ENCODE assay signal across 17 mouse cellular contexts in genomic region chr9:118701791-118702190, GRCm38 (mm10).
DNase-seq lines count a peak whose midpoint lies in the region; ATAC-seq and TF ChIP-seq lines count a peak whose summit lies in the region.
"Had no signal": no experiment of that assay in that cellular context is flagged by ENCODE, and none has a peak within 500 bp of the region (broad histone marks: within the 10 kb centered on the region; RNA-seq: fewer than 3 reads in every experiment).

No protein-coding gene starts in this region.

- no peak overlapping the region for H3K9ac ChIP-seq in heart, embryonic 12.5 days
- no peak overlapping the region for H3K9ac ChIP-seq in liver, embryonic 11.5 days (ENCODE audit: low read depth, low read length)
- no peak overlapping the region for H3K9ac ChIP-seq in liver, postnatal 0 days (replicated peaks)
- no peak overlapping the region for H3K9ac ChIP-seq in limb, embryonic 13.5 days
- no peak overlapping the region for H3K9ac ChIP-seq in stomach, embryonic 15.5 days
- H3K9ac ChIP-seq: embryonic facial prominence, embryonic 15.5 days; heart, embryonic 15.5 days; hindbrain, embryonic 14.5 days; midbrain, embryonic 15.5 days had no signal

- no peaks in the 10 kb centered on the region for H3K9me3 ChIP-seq in heart, embryonic 12.5 days (replicated peaks)
- no peaks in the 10 kb centered on the region for H3K9me3 ChIP-seq in liver, embryonic 11.5 days (ENCODE audit: control insufficient read depth, low read length)
- H3K9me3 ChIP-seq in liver, postnatal 0 days (ENCODE audit: low read length), result no peaks in the 10 kb centered on the region
- no peaks in the 10 kb centered on the region for H3K9me3 ChIP-seq in limb, embryonic 13.5 days
- no peaks in the 10 kb centered on the region for H3K9me3 ChIP-seq in stomach, embryonic 15.5 days
- H3K9me3 ChIP-seq: embryonic facial prominence, embryonic 15.5 days; heart, embryonic 15.5 days; midbrain, embryonic 15.5 days had no signal

- no peak for TF ChIP-seq CTCF in liver, postnatal 0 days (IDR thresholded peaks at IDR 0.05; ENCODE audit: low read depth)
- no peak for TF ChIP-seq CTCF in thymus, adult 2 months (IDR thresholded peaks at IDR 0.05; ENCODE audit: borderline replicate concordance, control insufficient read depth, extremely low read depth, insufficient read depth, low read length, poor library complexity)

- TF ChIP-seq POLR2A in thymus, adult 2 months (IDR thresholded peaks at IDR 0.05; ENCODE audit: control insufficient read depth, extremely low read depth, insufficient read depth, low read length, poor library complexity), result no peak

- no peak overlapping the region for H3K4me3 ChIP-seq in heart, embryonic 12.5 days
- no peak overlapping the region for H3K4me3 ChIP-seq in liver, embryonic 11.5 days (ENCODE audit: low read depth, low read length)
- no peak overlapping the region for H3K4me3 ChIP-seq in liver, postnatal 0 days (ENCODE audit: low read depth, low read length)
- no peak overlapping the region for H3K4me3 ChIP-seq in limb, embryonic 13.5 days
- H3K4me3 ChIP-seq in stomach, embryonic 15.5 days (replicated peaks), result no peak overlapping the region
- H3K4me3 ChIP-seq in thymus, adult 2 months (ENCODE audit: control insufficient read depth, insufficient read depth, low read length), result no peak overlapping the region
- H3K4me3 ChIP-seq: embryonic facial prominence, embryonic 15.5 days; heart, embryonic 15.5 days; midbrain, embryonic 15.5 days had no signal

- H3K4me2 ChIP-seq in heart, embryonic 12.5 days, result no peak overlapping the region
- H3K4me2 ChIP-seq in liver, embryonic 11.5 days, result no peak overlapping the region
- H3K4me2 ChIP-seq in liver, postnatal 0 days (ENCODE audit: low read depth, low read length), result no peak overlapping the region
- no peak overlapping the region for H3K4me2 ChIP-seq in limb, embryonic 13.5 days (replicated peaks)
- no peak overlapping the region for H3K4me2 ChIP-seq in stomach, embryonic 15.5 days
- H3K4me2 ChIP-seq: embryonic facial prominence, embryonic 15.5 days; hindbrain, embryonic 14.5 days; midbrain, embryonic 15.5 days had no signal

- no peak for DNase-seq in heart, postnatal 36 days
- no peak for DNase-seq in liver, embryonic 11.5 days (ENCODE audit: low spot score)
- DNase-seq in liver, postnatal 0 days, result no peak
- no peak for DNase-seq in thymus, adult 2 months
- DNase-seq: adrenal gland, adult 8-10 months; cerebellum, postnatal 10 days; gastrocnemius, postnatal 36 days; kidney, adult 2 months; layer of hippocampus, postnatal 36 days; thymus, postnatal 4 days had no signal

- 65% methylated on average over 2 of the region's 2 CpGs for WGBS in heart, embryonic 12.5 days
- 68% methylated on average over 2 of the region's 2 CpGs for WGBS in liver, embryonic 11.5 days
- WGBS in liver, postnatal 0 days (ENCODE audit: insufficient replicate concordance), result 78% methylated on average over 2 of the region's 2 CpGs
- WGBS in limb, embryonic 13.5 days, result 80% methylated on average over 2 of the region's 2 CpGs
- WGBS in stomach, embryonic 15.5 days, result 64% methylated on average over 2 of the region's 2 CpGs
- WGBS in thymus, adult 2 months, result 93% methylated on average over 2 of the region's 2 CpGs

- H3K36me3 ChIP-seq in heart, embryonic 12.5 days, result peaks cover 11% of the 10 kb centered on the region; the same call in 1 of the 2 replicates
- H3K36me3 ChIP-seq in liver, embryonic 11.5 days (ENCODE audit: control insufficient read depth, insufficient read depth, low read length), result no peaks in the 10 kb centered on the region
- H3K36me3 ChIP-seq in liver, postnatal 0 days (replicated peaks; ENCODE audit: insufficient read depth, low read length), result no peaks in the 10 kb centered on the region
- peaks cover 14% of the 10 kb centered on the region; the same call in 1 of the 2 replicates for H3K36me3 ChIP-seq in limb, embryonic 13.5 days
- no peaks in the 10 kb centered on the region for H3K36me3 ChIP-seq in stomach, embryonic 15.5 days
- no peaks in the 10 kb centered on the region for H3K36me3 ChIP-seq in thymus, adult 2 months (ENCODE audit: control insufficient read depth, insufficient read depth, low read length)
- H3K36me3 ChIP-seq: heart, embryonic 15.5 days; midbrain, embryonic 15.5 days had no signal

- no peak for TF ChIP-seq EP300 in liver, postnatal 0 days (IDR thresholded peaks at IDR 0.05; ENCODE audit: low read depth)

- no peak for ATAC-seq in heart, embryonic 12.5 days (ENCODE audit: insufficient number of reproducible peaks, low FRiP score)
- no peak for ATAC-seq in liver, embryonic 11.5 days (replicated peaks; ENCODE audit: low FRiP score)
- no peak for ATAC-seq in liver, postnatal 0 days
- no peak for ATAC-seq in limb, embryonic 13.5 days (ENCODE audit: low FRiP score, low read depth)
- ATAC-seq in stomach, embryonic 15.5 days (ENCODE audit: insufficient read depth, low FRiP score, low read depth), result no peak
- ATAC-seq: midbrain, embryonic 15.5 days had no signal

- intact Hi-C loops in heart, postnatal 36 days (cut with DNase I), result no loop called here

- H3K27me3 ChIP-seq in heart, embryonic 12.5 days (replicated peaks), result no peaks in the 10 kb centered on the region
- no peaks in the 10 kb centered on the region for H3K27me3 ChIP-seq in liver, embryonic 11.5 days (replicated peaks; ENCODE audit: control insufficient read depth, insufficient read depth, low read length)
- no peaks in the 10 kb centered on the region for H3K27me3 ChIP-seq in liver, postnatal 0 days (ENCODE audit: insufficient read depth, low read length)
- H3K27me3 ChIP-seq in limb, embryonic 13.5 days, result no peaks in the 10 kb centered on the region
- H3K27me3 ChIP-seq in stomach, embryonic 15.5 days (replicated peaks), result no peaks in the 10 kb centered on the region
- H3K27me3 ChIP-seq in thymus, adult 2 months (ENCODE audit: control insufficient read depth, insufficient read depth, low read length), result no peaks in the 10 kb centered on the region
- H3K27me3 ChIP-seq: embryonic facial prominence, embryonic 15.5 days; heart, embryonic 15.5 days; midbrain, embryonic 15.5 days had no signal

- H3K4me1 ChIP-seq in heart, embryonic 12.5 days (replicated peaks), result peaks cover 39% of the 10 kb centered on the region
- H3K4me1 ChIP-seq in liver, embryonic 11.5 days (replicated peaks; ENCODE audit: control insufficient read depth, insufficient read depth, low read length), result peaks cover 19% of the 10 kb centered on the region
- H3K4me1 ChIP-seq in liver, postnatal 0 days (ENCODE audit: insufficient read depth), result no peaks in the 10 kb centered on the region
- peaks cover 39% of the 10 kb centered on the region for H3K4me1 ChIP-seq in limb, embryonic 13.5 days
- H3K4me1 ChIP-seq in stomach, embryonic 15.5 days, result peaks cover 35% of the 10 kb centered on the region
- H3K4me1 ChIP-seq in thymus, adult 2 months (replicated peaks; ENCODE audit: control insufficient read depth, insufficient read depth, low read length), result peaks cover 11% of the 10 kb centered on the region
- H3K4me1 ChIP-seq: midbrain, embryonic 15.5 days had no signal

- 0 out of 2 replicates have a peak overlapping the region, but pooled peaks have one; percentile 58 for H3K27ac ChIP-seq in heart, embryonic 12.5 days (ENCODE audit: poor library complexity, severe bottlenecking)
- H3K27ac ChIP-seq in liver, embryonic 11.5 days (ENCODE audit: low read depth, low read length), result peak overlapping the region; percentile 13; the same call in 1 of the 2 replicates
- no peak overlapping the region for H3K27ac ChIP-seq in liver, postnatal 0 days (ENCODE audit: low read depth)
- peak overlapping the region; percentile 15; the same call in 1 of the 2 replicates for H3K27ac ChIP-seq in limb, embryonic 13.5 days
- H3K27ac ChIP-seq in stomach, embryonic 15.5 days, result peak overlapping the region; percentile 72
- no peak overlapping the region for H3K27ac ChIP-seq in thymus, adult 2 months (ENCODE audit: control insufficient read depth, insufficient read depth, low read length)
- H3K27ac ChIP-seq: embryonic facial prominence, embryonic 15.5 days; hindbrain, embryonic 14.5 days; midbrain, embryonic 15.5 days had no signal

Comparison
In these comparisons a context has a peak if more than half of its experiments do, and no peak if none do; other contexts are left out.
1. H3K27ac ChIP-seq: peak in heart, embryonic 12.5 days (single experiment), liver, embryonic 11.5 days (single experiment), limb, embryonic 13.5 days (single experiment) and stomach, embryonic 15.5 days (single experiment); none in liver, postnatal 0 days (single experiment) and thymus, adult 2 months (single experiment).